Mouse (Mus musculus) liver, adult 2 months (tissue): ENCODE measurements around the gene Irf7.

Experiments
- CTCF ChIP-seq: fragments of 200-500 bp; IDR thresholded peaks from 2 replicates; pipeline ENCODE4 v1.5.1; 2011; ENCODE audit warnings: low read depth, low read length, control low read depth
- POLR2A ChIP-seq: fragments of 200-500 bp; IDR thresholded peaks from 2 replicates; pipeline ENCODE4 v1.6.1; 2011; ENCODE audit warnings: low read length, control low read depth; ENCODE audit not compliant: insufficient read depth; ENCODE audit errors: extremely low read depth

GRCm38 (mm10) chr7:141304537-141304936, 38.3 kb upstream of the Irf7 start:
- TF ChIP-seq CTCF (no peak), POLR2A (no peak)
